Mouse (Mus musculus): Measurements from ENCODE around the gene Egln1. TPM values are rescaled to one million over a fixed set of nuclear protein-coding genes. Genes with fewer than 3 reads are reported as not detected.

Gene Egln1
- polyA plus RNA-seq, 1 experiment = 20.1 TPM

DNA sequence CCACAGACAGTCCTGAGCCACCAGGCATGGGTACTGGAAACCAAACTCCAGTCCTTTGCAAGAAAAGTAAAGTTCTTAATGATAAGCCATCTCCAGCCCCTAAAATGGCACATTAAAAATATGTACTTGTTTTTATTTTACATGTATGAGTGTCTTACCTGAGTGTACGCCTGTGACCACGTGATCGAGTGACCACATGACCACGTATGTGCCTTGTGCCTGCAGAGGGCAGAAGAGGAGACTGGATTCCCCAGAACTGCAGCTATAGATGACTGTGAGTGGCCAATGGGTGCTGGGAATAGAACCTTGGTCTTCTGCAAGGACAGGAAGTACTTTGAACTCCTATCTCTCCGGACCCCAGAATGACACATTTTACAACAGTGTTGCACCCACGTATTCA, 27.1 kb upstream of the Egln1 start:
- Histone ChIP-seq H3K4me3 (ENCODE audit: low read depth, low read length) (no peak overlapping the region), H3K36me3 (ENCODE audit: control insufficient read depth, insufficient read depth, low read length) (no peaks in the 10 kb centered on the region), H3K27ac (ENCODE audit: insufficient read depth, low read depth, low read length) (no peak overlapping the region), H3K27me3 (ENCODE audit: control insufficient read depth, insufficient read depth, low read length) (no peaks in the 10 kb centered on the region), H3K4me1 (ENCODE audit: control insufficient read depth, insufficient read depth, insufficient read length, low read length) (no peaks in the 10 kb centered on the region)
- no peak for TF ChIP-seq POLR2A (IDR thresholded peaks at IDR 0.05; ENCODE audit: low read depth, low read length)
- no peak for TF ChIP-seq CTCF (IDR thresholded peaks at IDR 0.05; ENCODE audit: extremely low read depth, insufficient read length, insufficient replicate concordance, low read depth, low read length)
- WGBS = 82% methylated on average over 6 of the region's 6 CpGs

DNA sequence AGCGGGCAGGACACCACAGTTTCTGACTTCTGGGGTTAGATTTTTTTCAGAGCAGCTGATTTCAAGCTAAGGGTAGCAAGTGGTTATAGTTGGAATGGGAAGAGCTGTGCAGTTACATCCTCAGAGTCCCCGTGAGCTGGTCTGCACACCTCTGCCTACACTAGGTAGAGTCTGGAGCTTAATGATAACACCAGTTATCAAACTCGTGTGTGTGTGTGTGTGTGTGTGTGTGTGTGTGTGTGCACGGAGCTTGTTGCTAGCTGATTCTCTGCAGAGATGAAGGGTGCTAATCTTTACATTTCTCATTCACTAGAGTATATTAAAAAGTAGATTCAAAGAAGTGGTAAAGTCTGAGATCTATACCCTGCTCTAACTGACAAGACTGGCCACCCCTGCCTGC, 25.1 kb upstream of the Egln1 start:
- no peak overlapping the region for H3K27ac ChIP-seq (ENCODE audit: insufficient read depth, low read depth, low read length)
- 54% methylated on average over 4 of the region's 4 CpGs for WGBS

DNA sequence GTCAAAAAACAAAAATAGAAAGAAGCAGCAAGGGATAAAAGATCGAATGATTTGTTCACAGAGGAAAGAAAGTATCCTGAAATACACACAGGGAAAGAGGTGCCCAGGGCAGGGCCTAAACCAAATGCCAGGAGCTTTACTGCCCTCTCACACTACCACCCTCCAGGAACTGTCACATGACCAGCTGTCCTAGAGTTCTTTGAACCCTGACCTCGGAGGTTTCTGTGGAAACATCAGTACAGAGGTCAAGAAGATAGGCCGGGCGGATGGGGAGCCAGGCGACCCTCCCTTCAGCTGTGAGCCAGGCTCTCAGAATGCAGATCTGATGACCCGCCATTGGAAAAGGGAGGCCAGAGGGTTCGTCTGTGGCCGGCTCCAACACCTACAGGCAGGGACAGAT, 24.1 kb upstream of the Egln1 start:
- TF ChIP-seq CTCF (IDR thresholded peaks at IDR 0.05; ENCODE audit: extremely low read depth, insufficient read length, insufficient replicate concordance, low read depth, low read length) (no peak), POLR2A (IDR thresholded peaks at IDR 0.05; ENCODE audit: low read depth, low read length) (no peak)
- Histone ChIP-seq H3K27me3 (ENCODE audit: control insufficient read depth, insufficient read depth, low read length) (no peaks in the 10 kb centered on the region), H3K4me3 (ENCODE audit: low read depth, low read length) (no peak overlapping the region), H3K4me1 (ENCODE audit: control insufficient read depth, insufficient read depth, insufficient read length, low read length) (no peaks in the 10 kb centered on the region), H3K27ac (ENCODE audit: insufficient read depth, low read depth, low read length) (no peak overlapping the region), H3K36me3 (ENCODE audit: control insufficient read depth, insufficient read depth, low read length) (no peaks in the 10 kb centered on the region)
- 54% methylated on average over 8 of the region's 8 CpGs for WGBS

More for the DNA sequence above, 25.1 kb upstream of the Egln1 start:
- Histone ChIP-seq H3K4me3 (ENCODE audit: low read depth, low read length) (no peak overlapping the region), H3K27me3 (ENCODE audit: control insufficient read depth, insufficient read depth, low read length) (no peaks in the 10 kb centered on the region), H3K4me1 (ENCODE audit: control insufficient read depth, insufficient read depth, insufficient read length, low read length) (no peaks in the 10 kb centered on the region), H3K36me3 (ENCODE audit: control insufficient read depth, insufficient read depth, low read length) (no peaks in the 10 kb centered on the region)
- TF ChIP-seq CTCF (IDR thresholded peaks at IDR 0.05; ENCODE audit: extremely low read depth, insufficient read length, insufficient replicate concordance, low read depth, low read length) (no peak), POLR2A (IDR thresholded peaks at IDR 0.05; ENCODE audit: low read depth, low read length) (no peak)

DNA sequence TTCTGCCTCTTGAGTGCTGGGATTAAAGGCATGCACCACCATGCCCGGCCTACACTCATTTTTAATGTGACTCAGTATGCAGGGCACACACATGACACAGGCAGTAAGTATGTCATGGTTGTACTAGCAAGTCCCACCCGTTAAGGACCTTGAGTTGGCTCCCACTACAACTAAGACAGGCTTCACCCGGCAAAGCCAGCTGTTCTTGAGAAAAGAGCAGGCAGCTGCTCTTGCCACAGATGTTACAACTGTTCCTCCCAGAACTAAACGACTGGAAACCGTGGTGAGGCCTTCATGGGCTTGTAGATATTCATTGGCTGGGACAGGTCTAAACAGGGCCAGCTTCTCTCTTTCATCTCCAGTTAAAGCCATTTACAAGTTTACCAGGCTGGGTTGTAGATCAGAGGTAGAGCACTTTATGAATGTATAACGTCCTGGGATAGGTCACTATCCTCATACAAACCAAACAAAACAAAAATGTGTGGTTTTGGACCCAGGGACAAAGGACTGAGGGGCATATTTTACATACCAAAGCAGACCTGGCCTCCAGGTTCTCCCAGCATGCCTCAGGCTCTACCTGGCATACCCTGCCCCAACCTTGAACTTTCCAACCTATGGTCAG, 21.3 kb upstream of the Egln1 start:
- no peak for TF ChIP-seq POLR2A (IDR thresholded peaks at IDR 0.05; ENCODE audit: low read depth, low read length)
- TF ChIP-seq CTCF (IDR thresholded peaks at IDR 0.05; ENCODE audit: extremely low read depth, insufficient read length, insufficient replicate concordance, low read depth, low read length) = no peak
- H3K36me3 ChIP-seq (ENCODE audit: control insufficient read depth, insufficient read depth, low read length) = no peaks in the 10 kb centered on the region
- H3K27ac ChIP-seq (ENCODE audit: insufficient read depth, low read depth, low read length) = no peak overlapping the region
- no peaks in the 10 kb centered on the region for H3K4me1 ChIP-seq (ENCODE audit: control insufficient read depth, insufficient read depth, insufficient read length, low read length)
- H3K4me3 ChIP-seq (ENCODE audit: low read depth, low read length) = no peak overlapping the region
- WGBS = 64% methylated on average over 6 of the region's 6 CpGs
- H3K27me3 ChIP-seq (ENCODE audit: control insufficient read depth, insufficient read depth, low read length) = no peaks in the 10 kb centered on the region

DNA sequence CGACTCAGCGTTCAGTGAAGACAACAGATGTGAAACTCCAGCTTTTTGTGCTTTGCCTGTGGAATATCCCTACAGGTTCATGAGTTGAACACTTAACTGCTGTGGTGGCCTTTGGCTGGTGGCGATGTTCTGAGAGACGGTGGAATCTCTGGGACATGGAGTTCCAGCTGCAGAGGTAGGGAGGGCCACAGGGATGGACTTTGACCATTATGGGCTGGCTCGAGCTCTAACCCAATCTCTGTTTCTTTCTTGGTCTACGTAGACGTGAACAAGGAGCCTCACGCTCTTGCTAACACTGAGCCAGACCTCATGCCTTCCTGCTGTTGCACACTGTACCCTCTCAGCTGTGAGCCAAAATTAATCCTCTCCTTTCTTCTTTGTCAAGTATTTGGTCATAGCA, 15.8 kb upstream of the Egln1 start:
- Histone ChIP-seq H3K36me3 (ENCODE audit: control insufficient read depth, insufficient read depth, low read length) (no peaks in the 10 kb centered on the region), H3K4me3 (ENCODE audit: low read depth, low read length) (no peak overlapping the region), H3K27me3 (ENCODE audit: control insufficient read depth, insufficient read depth, low read length) (no peaks in the 10 kb centered on the region), H3K4me1 (ENCODE audit: control insufficient read depth, insufficient read depth, insufficient read length, low read length) (no peaks in the 10 kb centered on the region; the same call in 1 of the 2 replicates), H3K27ac (ENCODE audit: insufficient read depth, low read depth, low read length) (no peak overlapping the region)
- WGBS = 55% methylated on average over 8 of the region's 8 CpGs
- TF ChIP-seq POLR2A (IDR thresholded peaks at IDR 0.05; ENCODE audit: low read depth, low read length) (no peak), CTCF (IDR thresholded peaks at IDR 0.05; ENCODE audit: extremely low read depth, insufficient read length, insufficient replicate concordance, low read depth, low read length) (no peak)

DNA sequence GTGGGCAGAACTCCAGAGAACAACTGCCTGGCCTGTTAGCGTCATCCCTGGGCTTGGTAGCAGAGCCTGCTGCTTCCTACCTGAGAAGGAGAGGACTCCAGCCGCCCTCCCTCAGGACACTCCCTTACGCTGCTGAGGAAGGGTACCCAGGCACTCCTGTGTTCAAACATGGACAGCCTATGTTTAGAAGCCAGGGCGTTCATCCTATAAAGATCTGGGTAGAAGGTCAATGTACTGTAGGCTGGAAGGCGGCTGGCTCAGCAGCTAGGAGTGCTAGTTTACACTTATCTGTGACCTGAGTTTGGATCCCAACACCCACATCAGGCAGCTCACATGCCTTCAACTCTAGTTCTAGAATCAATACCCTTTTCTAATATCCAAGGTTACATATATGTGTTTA, 14.1 kb upstream of the Egln1 start:
- WGBS = 91% methylated on average over 5 of the region's 5 CpGs
- no peak overlapping the region for H3K27ac ChIP-seq (ENCODE audit: insufficient read depth, low read depth, low read length)
- H3K4me3 ChIP-seq (ENCODE audit: low read depth, low read length) = no peak overlapping the region
- no peaks in the 10 kb centered on the region; the same call in 1 of the 2 replicates for H3K4me1 ChIP-seq (ENCODE audit: control insufficient read depth, insufficient read depth, insufficient read length, low read length)
- no peaks in the 10 kb centered on the region for H3K27me3 ChIP-seq (ENCODE audit: control insufficient read depth, insufficient read depth, low read length)
- H3K36me3 ChIP-seq (ENCODE audit: control insufficient read depth, insufficient read depth, low read length) = no peaks in the 10 kb centered on the region
- TF ChIP-seq POLR2A (IDR thresholded peaks at IDR 0.05; ENCODE audit: low read depth, low read length) (no peak), CTCF (IDR thresholded peaks at IDR 0.05; ENCODE audit: extremely low read depth, insufficient read length, insufficient replicate concordance, low read depth, low read length) (no peak)

DNA sequence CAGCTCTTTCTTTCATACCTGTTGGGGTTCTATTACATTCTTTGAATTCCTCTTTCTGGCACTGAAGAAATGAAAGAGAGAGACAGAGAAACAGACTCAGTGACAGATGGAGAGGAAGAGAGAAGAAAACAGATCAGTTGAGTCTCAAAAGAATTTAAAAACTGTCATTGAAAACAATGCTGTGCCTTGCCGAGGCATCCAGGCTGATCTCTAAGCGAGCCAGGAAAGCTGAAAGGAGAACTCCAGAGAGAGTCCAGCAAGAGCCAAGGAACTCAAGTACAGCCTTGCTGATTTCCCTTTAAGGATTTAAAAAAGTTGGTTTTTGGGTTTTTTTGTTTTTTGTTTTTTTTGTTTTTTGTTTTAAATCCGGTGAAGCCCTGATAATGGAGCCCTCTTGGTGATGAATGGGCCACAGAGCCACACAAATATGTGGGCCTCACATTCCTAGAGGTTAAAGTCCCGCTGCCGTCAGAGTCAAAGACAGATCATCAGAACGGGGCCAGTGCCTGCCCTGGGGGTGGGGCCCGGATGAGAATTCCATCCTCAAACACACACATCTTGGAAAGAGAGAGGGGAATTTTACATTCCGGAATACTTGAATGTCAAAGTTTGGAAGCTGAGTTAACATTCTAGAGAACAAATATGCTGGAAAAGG, 11.2 kb upstream of the Egln1 start:
- TF ChIP-seq POLR2A (IDR thresholded peaks at IDR 0.05; ENCODE audit: low read depth, low read length) (no peak), CTCF (IDR thresholded peaks at IDR 0.05; ENCODE audit: extremely low read depth, insufficient read length, insufficient replicate concordance, low read depth, low read length) (no peak)
- no peaks in the 10 kb centered on the region for H3K36me3 ChIP-seq (ENCODE audit: control insufficient read depth, insufficient read depth, low read length)
- WGBS = 28% methylated on average over 8 of the region's 8 CpGs
- H3K4me3 ChIP-seq (ENCODE audit: low read depth, low read length) = no peak overlapping the region
- H3K27ac ChIP-seq (ENCODE audit: insufficient read depth, low read depth, low read length) = no peak overlapping the region
- no peaks in the 10 kb centered on the region; the same call in 1 of the 2 replicates for H3K4me1 ChIP-seq (ENCODE audit: control insufficient read depth, insufficient read depth, insufficient read length, low read length)
- H3K27me3 ChIP-seq (ENCODE audit: control insufficient read depth, insufficient read depth, low read length) = no peaks in the 10 kb centered on the region
